Mouse (Mus musculus): ENCODE results near the gene Rap1b.

- TF ChIP-seq CTCF (IDR thresholded peaks at IDR 0.05; ENCODE audit: low read depth, low read length) = no peak
- TF ChIP-seq POLR2A (IDR thresholded peaks at IDR 0.05; ENCODE audit: insufficient read depth, low read length) = no peak
- TF ChIP-seq EP300 (IDR thresholded peaks at IDR 0.05; ENCODE audit: insufficient read depth, low read depth, low read length) = no peak
These were observed 21.5 kb upstream of the Rap1b start for GRCm38 (mm10) chr10:117867301-117867700.

Data from ES-Bruce4 (cell line).